Mouse (Mus musculus) kidney, postnatal 25 days (tissue): Measurements from ENCODE around the gene Slc30a7.

Source experiments
- DNase-seq, 2 experiments: peaks; one replicate each; pipeline ENCODE4 v3.0.0; 2021; ENCODE audit warnings: mixed read lengths in 2 of 2

The Slc30a7 gene

DNA sequence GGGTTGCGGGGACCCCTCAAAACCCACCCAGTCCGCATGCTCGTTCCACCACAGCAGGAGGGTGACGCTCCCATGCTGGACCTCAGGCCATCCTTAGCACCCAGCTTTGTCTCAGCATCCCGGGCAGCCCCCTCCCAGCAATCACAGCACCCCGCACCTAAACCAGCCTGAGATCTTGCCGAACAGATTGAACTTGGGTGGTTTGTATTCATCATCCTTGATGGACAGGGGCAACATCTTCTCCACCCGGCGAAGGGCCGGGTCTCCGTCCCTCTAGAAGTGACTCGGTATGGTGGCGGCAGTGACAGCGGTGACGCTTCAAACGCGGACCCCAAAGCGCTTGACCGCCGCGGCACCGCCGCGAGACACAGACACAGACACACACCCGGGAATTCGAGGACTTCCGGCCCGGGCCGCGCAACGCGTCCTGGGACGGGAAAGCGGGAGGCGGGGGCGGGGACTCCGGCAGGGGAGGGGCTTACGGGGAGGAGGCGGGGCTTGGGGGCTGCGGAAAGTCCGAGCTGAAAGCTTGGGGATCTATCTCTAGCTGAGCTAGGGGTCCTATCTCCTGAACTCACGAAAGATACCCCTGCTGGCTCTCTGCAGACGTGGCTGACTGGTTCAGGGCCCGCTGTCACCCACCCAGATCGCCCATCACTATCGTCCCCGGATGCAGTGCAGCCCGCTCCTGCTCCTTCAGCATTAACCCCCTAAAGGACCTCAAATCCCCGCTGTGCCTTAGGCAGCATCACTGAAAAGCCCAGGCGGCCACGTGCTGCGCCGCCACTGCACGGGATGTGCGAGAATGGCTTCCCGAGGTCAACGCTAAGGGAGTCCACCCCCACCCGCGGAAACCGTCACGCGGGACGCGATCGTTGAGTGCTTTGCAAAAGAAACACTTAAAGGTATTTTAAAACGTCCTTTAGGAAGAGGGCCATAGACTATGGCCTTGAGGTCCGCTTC lies at the start of gene Slc30a7, which contains the start of gene Extl2:
Gene Slc30a7, minus strand, starts transcription at position 429 of the 963 bp plus-strand sequence.
Gene Extl2, plus strand, starts transcription at position 485 of the 963 bp plus-strand sequence.
- peak; percentile 85 to 92 for DNase-seq

DNA sequence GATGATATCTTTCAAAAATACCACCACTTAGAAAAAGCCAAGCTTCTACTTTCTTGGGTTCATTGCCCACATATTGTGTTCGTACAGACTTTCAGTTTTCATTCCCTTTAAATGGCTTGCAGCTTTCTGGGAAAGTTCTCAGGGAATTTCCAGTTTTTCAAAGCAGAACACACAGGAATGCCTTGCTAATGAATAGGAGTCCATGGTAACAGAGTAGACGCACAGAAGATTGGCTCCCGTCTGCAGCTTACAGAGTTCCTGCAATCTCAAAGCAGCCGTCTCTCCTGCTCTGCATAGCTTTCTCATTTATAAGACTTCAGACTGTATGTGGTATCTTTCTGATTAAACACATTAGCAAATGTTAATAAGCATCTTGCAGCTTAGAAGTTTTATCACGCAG lies 39.8 kb upstream of the Slc30a7 start:
- DNase-seq = no peak

- DNase-seq = no peak
Measured at GRCm38 (mm10) chr3:116046000-116046399, 38.8 kb upstream of the Slc30a7 start.

GRCm38 (mm10) chr3:116040776-116041175 lies 33.6 kb upstream of the Slc30a7 start:
- DNase-seq = peak in 1 of 2 experiments; percentile 14

DNA sequence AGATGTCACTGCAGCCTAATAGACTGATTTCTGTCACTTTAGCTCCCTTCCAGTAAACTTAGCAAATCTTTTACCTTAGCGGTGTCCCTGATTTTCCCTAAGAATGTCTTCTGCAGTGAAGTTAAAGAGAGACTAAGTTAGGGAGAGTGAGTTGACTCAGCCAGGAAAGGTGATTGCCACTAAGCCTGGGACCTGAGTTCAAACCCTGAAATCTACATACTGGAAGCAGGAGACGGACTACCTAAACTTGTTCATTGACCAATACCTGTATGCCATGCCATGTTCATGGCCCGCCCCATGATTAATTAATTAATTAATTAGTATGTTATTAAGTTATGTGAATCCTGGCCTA lies 26.6 kb upstream of the Slc30a7 start:
- peak in 1 of 2 experiments; percentile 25 for DNase-seq

- no peak for DNase-seq
Measured at GRCm38 (mm10) chr3:116033218-116033870, 26.1 kb upstream of the Slc30a7 start.

DNA sequence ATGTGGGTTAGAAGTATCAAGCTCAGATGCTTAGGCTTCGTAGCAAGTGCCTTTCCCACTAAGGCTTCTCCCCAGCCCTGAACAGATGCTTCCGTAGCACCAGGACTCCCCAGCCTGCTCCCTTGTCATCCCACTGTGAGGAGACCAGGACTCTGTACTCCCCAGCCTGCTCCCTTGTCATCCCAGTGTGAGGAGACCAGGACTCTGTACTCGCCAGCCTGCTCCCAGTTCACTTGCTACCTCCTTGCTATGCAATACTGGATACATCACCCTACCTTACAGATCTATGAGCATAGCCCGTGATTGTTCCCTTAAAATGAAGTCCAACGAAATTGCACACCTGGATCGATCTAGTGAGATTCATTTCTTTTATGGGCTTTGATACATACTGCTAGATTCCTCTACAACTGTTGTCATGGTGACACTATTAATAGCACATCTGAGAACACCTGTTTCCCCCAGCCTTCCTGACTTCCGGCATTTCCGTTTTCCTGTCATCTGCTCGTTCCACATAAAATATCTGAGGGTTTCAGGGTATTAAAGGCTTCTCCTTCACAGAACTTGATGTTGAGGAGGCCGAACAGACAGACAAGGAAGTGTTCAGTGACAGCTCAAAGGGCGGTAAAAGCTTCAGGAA lies 23.1 kb upstream of the Slc30a7 start:
- no peak for DNase-seq

DNA sequence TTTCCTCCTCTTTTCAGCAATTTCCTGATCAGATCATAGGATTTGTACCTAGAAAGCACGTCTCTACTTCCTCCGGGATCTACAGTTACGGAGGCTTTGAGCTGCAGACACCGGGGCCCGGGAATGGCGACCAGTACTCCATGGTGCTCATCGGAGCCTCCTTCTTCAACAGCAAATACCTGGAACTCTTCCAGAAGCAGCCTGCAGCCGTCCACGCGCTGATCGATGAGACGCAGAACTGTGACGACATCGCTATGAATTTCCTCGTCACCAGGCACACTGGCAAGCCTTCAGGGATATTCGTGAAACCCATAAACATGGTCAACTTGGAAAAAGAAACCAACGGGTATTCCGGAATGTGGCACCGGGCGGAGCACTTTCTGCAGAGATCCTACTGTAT lies 19.8 kb upstream of the Slc30a7 start:
- no peak for DNase-seq

DNA sequence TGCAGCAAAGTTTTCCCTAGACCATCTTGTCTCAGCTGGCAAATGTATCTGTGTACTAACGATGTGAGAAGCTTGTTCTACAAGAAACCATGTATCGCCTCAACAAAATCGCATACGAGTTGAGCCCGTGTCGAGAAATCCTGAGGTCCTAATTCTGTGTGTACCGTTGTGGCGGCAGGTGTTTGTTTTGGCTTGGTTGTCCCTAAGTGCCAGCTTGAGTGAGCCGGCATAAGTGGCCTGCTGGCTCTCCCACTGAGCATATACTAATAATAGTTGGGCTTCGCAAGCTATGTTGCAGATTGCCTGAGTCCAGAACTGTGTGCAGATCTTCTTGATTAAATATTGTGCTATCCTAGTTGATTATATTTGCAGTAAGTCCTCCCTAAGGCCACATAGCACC lies 18.5 kb upstream of the Slc30a7 start:
- no peak for DNase-seq

GRCm38 (mm10) chr3:116024669-116025068 lies 17.5 kb upstream of the Slc30a7 start:
- DNase-seq = no peak

DNA sequence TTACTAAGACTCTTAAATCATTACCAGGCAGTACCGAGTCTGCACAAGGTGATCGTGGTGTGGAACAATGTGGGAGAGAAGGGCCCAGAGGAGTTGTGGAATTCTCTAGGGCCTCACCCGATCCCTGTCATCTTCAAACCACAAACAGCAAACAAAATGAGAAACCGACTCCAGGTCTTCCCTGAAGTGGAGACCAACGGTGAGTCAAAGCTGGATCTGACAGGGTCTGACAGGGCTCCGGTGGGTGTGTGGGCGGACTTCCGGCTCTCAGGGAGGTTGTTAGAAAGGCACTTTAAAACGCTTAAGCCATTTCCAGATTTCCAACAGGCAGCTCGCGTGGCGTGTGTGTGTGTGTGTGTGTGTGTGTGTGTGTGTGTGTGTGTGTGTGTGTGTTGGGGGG lies 17.0 kb upstream of the Slc30a7 start:
- DNase-seq = no peak

- DNase-seq = no peak
Measured at GRCm38 (mm10) chr3:116019136-116019535, 11.9 kb upstream of the Slc30a7 start.

- DNase-seq = no peak
Measured at GRCm38 (mm10) chr3:116018606-116019005, 11.4 kb upstream of the Slc30a7 start.

DNA sequence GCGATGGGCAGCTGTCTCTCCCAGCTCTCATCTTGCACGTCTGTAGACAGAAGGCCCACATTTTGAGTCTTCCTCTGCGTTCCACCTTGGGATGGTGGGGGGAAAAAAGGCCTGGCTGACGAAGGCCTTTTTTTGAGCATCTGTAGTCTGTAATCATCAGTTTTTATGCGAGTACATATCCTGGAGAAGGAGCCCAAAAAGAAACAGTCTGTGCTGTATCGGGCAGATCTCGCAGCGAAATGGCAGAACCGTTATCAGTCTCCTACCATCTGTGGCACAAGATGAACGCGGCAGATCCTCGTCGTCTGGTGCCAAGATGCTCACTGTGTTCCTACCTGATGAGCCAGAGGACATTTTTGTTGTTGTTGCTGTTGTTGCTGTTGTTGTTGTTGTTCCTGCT lies 8.9 kb upstream of the Slc30a7 start:
- no peak for DNase-seq

GRCm38 (mm10) chr3:116014901-116015300 lies 7.7 kb upstream of the Slc30a7 start:
- no peak for DNase-seq

- no peak for DNase-seq
Measured at GRCm38 (mm10) chr3:116009622-116010344, 2.6 kb upstream of the Slc30a7 start.

DNA sequence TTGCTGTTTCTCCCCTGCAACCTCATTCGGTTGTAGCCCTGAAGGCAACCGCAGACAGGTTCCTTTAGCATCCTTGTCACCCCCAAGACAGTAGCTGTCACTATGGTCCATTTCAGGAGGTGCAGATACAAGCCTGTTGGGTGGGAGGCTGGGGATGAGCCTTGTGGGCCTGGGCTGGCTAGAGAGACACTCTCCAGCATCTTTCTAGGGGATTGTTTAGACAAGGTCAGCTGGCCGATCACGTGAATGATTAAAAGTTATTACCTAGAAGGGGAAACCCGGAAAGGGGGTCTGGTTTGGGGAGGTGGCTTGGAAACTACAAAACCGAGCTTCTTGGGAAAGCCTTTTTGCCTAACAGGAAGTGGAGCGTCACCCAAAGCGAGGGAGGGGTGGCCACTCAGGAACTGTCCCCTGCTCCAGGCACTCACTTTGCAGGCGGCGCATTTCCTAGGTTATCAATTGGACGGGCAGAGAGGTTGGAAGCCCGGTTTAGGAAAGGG lies 785 bp upstream of the Slc30a7 start:
- DNase-seq = peak; percentile 80 to 91

DNA sequence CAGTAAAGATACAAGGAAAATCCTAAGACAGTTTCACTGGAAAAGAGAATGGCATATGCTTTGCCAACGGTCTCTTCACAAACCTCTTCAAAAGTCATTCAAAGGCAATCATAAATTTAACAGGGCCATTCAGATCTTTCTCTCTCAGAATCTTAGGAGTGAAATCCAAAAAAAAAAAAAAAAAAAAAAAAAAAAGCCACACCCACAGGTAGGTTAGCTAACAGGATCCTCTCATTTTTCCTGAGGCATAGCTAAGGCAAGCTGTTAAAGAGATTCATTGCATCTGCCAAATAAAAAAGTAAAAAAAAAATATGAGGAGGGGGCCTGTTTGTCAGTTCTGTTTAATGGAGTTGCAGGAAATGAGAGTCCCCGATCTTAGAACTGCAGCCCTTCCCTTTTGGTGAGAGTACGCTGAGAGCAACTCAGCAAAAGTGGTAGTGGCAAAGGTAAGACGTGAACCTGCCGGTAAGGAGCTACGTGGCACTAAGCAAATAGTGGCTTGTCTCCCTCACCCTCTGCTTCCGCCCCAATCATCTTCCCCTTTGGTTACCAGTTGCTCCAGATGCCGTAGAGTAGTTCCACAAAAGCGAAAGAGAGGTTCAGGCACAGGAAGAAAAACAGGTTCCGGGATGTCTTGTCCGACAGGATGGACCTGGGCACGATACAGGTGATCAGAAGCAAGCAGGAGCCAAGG lies 775 bp downstream of the Slc30a7 start:
- peak in 1 of 2 experiments; percentile 11 for DNase-seq

GRCm38 (mm10) chr3:115996929-115997328 lies 10.3 kb downstream of the Slc30a7 start:
- DNase-seq = no peak

GRCm38 (mm10) chr3:115993025-115993424 lies 14.2 kb downstream of the Slc30a7 start:
- peak; percentile 38 to 53 for DNase-seq

DNA sequence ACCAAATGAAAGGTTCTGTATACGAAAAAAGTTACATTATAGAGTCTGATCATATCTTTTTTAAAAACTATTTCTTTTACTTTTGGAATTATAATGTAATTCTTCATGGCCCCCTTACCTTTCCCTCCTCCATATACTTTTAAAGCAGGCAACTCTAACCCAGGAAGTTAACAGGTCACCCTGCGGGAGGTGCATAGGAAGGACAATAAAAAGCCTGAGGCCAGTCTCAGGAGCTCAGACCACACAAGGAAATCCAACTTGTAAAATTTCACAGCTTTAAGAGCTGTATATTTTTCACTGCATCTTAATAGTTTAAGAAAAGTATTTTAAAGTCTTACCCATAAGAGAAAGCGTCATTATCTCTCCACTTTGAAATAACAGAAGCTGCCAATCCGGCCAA lies 14.6 kb downstream of the Slc30a7 start:
- no peak for DNase-seq

GRCm38 (mm10) chr3:115992103-115992502 lies 15.1 kb downstream of the Slc30a7 start:
- peak in 1 of 2 experiments; percentile 46 for DNase-seq
